Mouse (Mus musculus) forelimb bud, embryonic 11.5 days (tissue): Measurements from ENCODE around the gene Mrpl22.
A peak's percentile ranks its signal among the peaks of the same experiment; 100 is the strongest.
"Not testable (repeated sequence)": the region's sequence is repeated elsewhere in the genome, so short reads cannot be mapped to it uniquely, and the experiment has no call there.

ENCODE experiments used
- DNase-seq: peaks from one replicate; pipeline ENCODE4 v3.0.0-alpha.2; 2012; ENCODE audit warnings: low read depth, low spot score

Mrpl22 gene

GRCm38 (mm10) chr11:58179986-58180385, 8.5 kb downstream of the Mrpl22 start:
- not testable (repeated sequence) for DNase-seq

- DNase-seq: no peak
These were observed 9.3 kb downstream of the Mrpl22 start for GRCm38 (mm10) chr11:58180756-58181155.

DNA sequence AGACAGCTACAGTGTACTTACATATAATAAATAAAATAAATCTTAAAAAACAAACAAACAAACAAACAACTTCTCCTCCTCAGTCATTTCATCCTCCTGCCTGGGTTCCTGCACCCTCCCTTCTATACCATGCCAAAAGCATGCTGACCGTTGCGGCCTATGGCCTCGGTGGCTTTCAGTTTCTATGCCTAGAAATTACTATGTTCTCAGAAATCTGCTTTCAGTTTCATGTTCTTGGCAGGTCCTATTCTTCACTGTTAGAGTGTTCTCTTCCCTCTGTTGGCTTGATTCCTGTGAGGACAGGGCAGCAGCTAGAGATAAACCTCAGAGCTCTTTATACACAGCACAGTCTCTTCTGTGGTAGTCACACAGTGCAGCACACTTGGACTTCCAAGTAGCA, 12.1 kb downstream of the Mrpl22 start:
- DNase-seq: no peak

GRCm38 (mm10) chr11:58189675-58190074, 18.2 kb downstream of the Mrpl22 start:
- no peak for DNase-seq

DNA sequence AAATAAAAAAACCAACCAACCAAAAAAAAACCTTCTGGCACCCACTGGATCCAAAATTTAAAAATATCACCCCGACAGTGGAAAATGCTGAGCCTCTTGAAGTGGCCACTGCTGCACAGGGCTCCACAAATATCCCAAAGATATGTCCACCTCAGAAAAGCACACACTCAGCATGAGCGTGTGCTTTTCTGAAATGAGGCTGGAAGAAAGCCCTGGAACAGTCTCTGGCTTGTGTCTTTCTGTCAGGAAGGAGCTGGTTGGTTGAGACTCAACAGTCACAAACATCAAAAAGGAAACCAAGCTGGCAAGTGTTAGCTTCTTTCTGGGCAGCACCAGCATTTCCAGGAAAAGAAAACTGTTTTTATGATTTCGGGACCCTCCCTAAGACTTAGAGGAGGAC, 21.9 kb downstream of the Mrpl22 start:
- DNase-seq: no peak

DNA sequence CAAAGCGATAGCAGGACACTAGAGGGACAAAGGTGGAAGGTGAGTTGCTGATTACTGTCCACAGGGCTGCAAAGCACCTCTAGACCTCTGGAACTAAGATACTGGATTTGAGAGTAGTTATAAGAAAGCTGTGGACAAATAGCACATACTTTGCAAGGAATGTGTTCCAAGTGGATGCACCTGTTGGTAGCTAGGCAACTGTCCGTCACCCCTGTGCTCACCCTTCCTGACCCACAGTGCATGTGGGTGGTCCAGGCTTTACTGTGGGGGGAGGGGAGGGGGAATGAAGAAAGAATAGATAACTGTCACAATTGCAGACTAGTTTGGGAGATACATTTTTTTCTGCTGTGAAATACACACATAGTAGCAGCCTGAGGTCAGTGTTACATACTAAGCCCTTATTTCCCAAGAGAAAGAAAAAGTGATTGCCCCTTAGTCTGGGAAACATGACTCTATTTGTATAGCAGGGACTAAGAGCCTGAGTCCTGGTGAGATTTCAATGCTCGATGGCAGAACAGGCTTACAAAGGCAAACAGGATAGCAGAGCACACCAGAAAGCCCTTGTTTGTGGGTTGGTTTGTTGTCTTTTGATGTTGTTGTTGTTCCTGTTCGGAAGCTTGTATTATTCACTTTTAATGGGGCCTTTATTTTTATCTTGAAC, 22.5 kb downstream of the Mrpl22 start:
- no peak for DNase-seq

GRCm38 (mm10) chr11:58198663-58199062, 27.2 kb downstream of the Mrpl22 start:
- DNase-seq: no peak

GRCm38 (mm10) chr11:58199229-58200037, 28.0 kb downstream of the Mrpl22 start, which contains the start of the genes Igtp and Irgm2:
Gene Igtp, plus strand, starts transcription at chr11:58199556.
Gene Irgm2, plus strand, starts transcription at chr11:58199618.
- not testable (repeated sequence) for DNase-seq

DNA sequence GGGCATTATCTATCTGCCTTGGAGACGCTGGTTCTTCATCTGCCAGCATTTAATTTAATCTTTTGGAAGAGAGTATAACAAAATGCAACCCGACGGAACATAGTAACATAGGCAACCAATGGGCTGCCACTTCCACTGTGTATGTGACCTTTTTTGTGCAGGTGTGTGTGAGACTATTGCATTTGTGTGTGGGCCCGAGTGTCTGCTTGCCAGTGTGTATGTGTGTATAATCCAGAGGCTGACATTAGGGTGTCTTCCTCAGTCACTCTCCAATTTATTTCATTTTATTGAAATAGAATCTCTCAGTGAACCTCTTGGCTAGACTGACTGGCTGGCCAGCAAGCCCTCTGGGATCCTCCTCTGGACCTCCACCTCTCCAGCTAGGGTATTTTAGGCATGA, 28.8 kb downstream of the Mrpl22 start:
- DNase-seq: no peak

DNA sequence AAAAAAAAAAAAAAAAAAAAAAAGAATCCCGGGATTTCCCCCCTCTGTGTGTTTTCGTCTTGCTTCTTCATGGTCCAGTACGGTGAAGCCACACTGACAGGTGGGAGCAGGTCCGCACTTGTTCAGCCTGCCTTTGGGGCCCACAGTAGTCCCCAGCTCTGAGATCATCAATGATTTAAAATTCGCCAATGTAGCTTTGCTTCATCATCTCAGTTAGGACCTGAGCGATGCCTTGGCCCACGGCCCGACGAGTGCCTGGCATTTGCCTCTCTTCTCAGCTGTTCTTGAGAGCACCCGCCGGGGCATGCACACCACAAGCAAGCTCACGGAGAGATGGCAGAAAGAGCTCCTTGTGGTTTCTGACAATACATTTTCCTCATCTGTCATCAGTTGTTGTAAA, 29.6 kb downstream of the Mrpl22 start:
- no peak for DNase-seq

GRCm38 (mm10) chr11:58210321-58210886, 38.9 kb downstream of the Mrpl22 start:
- DNase-seq: no peak

DNA sequence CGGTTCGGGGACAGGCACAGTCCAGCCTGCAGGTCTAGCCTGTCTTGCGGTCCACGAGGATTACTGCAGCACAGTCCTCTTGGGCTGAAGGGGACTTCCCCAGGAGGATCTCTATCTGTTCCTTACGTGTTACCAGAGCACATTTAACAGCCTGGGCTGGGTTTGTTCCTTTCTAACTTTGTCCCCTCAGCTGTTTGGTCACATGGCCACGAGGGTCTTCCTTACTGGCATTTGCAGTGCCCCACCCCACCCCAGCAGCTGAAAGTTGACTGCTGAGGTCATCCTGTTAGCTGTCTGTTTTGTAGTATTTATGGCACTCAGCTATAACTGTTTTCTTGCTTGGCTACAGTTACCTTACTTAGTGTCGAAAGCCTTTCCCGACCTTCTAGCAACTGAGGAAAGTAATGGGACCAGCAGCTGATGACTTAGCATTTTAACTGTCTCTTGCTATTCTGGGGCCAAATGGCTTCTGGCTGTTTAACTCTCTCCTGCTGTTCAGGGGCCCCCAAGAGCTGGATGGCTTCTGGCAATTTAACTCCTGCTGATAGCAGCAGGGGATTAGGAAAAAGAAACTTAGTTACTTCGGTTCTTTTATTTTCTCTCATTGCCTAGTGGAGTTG, 39.7 kb downstream of the Mrpl22 start:
- no peak for DNase-seq

- DNase-seq: no peak
These were observed 40.2 kb downstream of the Mrpl22 start for GRCm38 (mm10) chr11:58211682-58212067.

DNA sequence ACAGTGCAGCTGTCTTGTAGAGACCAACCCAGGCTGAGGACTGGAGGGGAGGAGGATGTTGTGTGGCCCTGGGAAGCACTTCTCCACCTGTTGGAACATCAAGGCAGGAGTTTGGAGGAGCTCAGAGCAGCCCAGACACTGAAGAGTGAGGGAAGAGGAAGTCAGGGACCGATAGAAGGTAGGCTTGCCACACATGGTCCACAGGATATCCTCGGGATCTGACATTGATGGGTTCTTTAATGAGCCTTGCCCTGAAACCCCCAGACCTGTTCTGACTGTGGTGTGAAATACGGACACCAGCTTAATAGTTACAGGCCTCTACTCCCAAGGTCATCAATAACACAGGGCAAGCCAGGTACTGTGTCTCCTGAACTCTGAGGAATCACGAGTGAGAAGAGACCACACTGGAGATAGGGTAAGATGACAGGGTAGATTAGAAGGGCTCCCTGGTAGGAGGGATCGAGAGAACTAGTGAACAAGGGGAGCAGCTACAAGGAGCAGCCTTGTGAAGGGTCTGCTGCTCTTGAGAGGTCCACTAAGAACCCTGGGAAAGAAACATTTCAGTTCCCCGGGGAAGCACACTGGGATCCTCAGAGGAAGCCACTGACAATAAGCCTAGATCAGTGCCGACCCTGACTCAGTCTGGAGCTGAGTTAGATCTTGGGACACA, 42.3 kb downstream of the Mrpl22 start:
- no peak for DNase-seq

- peak; percentile 24 for DNase-seq
These were observed 43.1 kb downstream of the Mrpl22 start for GRCm38 (mm10) chr11:58214391-58215048.

GRCm38 (mm10) chr11:58215049-58215430, 43.6 kb downstream of the Mrpl22 start:
- not testable (repeated sequence) for DNase-seq

DNA sequence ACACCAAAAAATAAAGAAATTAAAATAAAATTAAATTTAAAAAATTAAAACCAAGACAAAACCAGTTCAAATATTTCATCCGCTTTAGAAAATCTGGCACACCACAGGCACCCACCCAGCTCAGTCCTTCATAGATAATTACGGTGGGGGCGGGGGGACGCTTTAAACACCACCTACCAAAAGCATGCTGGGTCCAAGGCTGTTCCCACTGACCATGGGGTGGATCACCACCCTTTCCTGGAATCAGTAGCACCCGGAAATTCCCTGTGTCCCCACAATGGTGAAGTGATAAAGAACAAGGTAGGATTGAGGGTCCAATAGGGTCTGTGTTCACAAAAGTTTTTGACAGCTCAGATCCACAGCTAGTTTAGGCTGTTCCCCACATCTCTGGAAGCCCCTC, 44.4 kb downstream of the Mrpl22 start:
- DNase-seq: no peak

GRCm38 (mm10) chr11:58216823-58217222, 45.4 kb downstream of the Mrpl22 start:
- DNase-seq: no peak

GRCm38 (mm10) chr11:58223751-58224150, 52.3 kb downstream of the Mrpl22 start:
- DNase-seq: no peak

DNA sequence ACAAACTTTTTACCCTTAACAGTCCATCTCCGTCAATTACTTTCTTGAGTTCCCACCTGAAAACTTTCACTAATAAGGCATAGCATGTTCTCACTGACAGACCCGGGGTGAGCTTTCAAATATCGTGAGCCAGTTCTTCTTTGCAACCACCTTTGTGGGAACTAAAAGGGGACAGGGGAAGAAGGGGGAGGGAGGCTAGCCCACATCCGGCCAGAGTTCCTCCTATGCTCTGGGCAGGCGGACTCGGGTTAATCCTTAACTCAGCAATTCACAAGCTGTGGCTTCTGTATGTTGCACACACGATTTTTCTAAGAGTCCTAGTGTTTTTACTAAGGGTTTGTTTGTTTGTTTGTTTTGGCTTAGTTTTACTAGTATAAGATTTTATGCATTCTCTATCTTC, 52.9 kb downstream of the Mrpl22 start:
- no peak for DNase-seq

DNA sequence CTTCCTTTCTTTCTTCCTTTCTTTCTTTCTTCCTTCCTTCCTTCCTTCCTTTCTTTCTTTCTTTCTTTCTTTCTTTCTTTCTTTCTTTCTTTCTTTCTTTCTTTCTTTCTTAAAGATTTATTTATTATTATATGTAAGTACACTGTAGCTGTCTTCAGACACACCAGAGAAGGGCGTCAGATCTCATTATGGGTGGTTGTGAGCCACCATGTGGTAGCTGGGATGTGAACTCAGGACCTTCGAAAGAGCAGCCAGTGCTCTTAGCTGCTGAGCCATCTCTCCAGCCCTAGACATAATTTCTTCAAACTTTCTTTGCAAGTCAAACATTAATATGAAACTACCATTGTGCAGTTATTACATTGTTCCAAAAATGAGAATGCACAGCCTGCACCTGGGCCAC, 53.4 kb downstream of the Mrpl22 start:
- DNase-seq: not testable (repeated sequence)
